Mouse (Mus musculus) kidney, adult 8-10 months (tissue): ENCODE data around the gene Tmprss11g.

Experiments used
- DNase-seq, 2 experiments: peaks; one replicate each; pipeline ENCODE4 v3.0.0; 2022

Tmprss11g gene

DNA sequence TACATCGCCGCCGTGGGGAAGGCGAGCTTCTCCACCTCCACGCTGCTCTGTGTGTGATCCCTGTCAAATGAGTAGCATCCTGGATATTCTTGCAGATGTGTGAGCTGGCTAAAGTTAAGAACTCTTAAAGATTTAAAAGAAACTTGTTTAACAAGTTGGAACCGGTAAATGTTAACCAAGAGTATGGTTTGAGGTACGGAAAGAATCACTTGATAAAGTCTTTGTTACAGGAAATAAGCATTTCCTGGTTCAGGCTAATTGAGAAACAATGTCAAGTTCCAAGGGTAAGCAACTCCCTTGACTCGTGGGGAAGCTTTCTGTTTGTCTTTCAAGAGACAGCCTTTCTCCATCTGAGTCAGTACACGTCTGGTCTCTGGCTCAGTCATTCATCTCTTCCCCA is at the start of gene Tmprss11g:
Gene Tmprss11g, minus strand, starts transcription at position 101 of the 400 bp plus-strand sequence.
- no peak for DNase-seq

DNA sequence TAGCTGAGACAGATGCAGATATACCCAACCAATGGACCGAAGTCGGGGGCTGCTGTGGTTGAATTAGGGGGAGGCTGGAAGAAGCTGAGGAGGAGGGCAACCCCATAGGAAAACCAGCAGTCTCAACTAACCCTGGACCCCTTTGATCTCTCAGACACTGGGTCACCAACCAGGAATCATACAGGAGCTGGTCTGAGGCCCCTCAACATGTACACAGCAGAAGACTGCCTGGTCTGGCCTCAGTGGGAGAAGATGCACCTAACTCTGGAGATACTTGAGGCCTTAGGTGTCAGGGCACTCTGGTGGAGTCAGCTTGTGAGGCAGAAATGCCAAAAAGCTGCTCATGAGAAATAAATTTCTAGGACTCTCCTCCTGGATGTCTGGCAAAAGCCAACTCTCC is 28.3 kb upstream of the Tmprss11g start:
- DNase-seq: no peak

DNA sequence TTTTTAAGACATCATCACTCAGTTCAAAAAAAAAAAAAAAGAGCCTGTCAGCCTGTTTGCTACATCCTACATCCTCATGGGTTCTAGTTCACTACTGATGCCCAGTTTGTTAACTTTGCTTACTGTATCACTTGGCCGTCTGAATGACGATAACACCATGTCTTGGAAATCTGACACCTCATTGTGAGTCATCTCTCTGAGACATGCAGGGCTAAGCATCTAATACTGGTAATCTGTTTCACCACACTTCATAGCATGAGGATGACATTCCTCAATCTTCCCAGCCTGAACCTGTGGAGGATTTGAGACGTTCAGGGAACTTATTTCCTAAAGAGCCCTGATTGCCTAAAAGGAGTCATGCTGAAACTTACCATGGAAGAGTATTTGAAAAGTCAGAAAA is 22.2 kb upstream of the Tmprss11g start:
- DNase-seq: no peak

DNA sequence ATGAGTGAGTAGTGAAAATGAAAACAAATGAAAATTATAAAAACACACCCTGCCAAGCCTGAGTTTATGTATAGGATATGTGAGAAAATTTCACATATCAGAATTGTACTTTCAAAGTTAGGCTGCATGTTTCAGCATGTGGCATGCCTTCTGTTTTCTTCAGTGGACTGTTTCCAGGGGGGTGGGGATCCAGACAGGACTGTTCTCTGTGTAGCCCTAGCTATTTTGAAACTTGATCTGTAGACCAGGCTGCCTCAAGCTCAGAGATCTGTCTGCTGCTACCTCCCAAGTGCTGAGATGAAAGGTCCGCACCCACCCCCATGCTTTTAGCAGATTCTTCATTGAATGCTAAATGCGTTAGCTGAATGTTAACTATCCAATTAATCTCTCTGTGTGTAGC is 10.3 kb upstream of the Tmprss11g start:
- DNase-seq: no peak

DNA sequence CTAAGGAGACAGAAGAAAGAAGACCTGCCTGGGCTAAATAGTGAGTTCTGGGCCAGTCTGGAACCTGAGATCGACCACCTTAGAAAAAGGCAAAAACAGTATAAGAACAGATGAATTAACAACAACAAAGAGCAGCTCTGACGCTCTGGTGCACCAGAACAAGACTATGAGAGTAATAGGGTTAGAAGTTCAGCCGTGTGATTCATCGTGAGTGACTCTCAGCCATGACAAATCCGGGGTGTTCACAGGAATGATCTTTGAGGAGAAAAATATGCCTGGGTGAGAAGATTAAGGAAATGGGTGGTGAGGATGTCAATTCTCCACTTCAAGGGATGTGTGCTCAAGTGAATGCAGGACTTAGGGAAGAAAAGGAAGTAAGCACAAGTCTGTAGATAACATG is 6.9 kb downstream of the Tmprss11g start:
- no peak for DNase-seq

DNA sequence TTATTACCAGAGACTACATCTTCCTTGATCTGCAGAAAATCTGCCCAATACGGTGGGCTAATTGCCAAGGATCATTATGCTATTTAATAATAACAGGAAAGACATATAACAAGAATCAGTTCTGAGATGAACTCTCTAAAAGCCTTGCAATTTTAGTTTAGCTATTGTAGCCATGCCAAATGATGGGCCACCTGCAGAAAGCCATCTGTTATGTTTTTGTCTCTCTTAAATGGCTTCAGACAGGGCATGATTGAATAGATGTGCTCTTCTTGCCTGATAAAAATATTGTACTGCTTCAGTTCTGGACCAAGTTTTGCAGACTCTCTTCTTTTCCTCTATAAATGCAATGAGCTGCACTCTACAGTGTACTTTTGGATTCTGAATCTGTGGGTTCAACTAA is 24.9 kb downstream of the Tmprss11g start:
- no peak for DNase-seq

DNA sequence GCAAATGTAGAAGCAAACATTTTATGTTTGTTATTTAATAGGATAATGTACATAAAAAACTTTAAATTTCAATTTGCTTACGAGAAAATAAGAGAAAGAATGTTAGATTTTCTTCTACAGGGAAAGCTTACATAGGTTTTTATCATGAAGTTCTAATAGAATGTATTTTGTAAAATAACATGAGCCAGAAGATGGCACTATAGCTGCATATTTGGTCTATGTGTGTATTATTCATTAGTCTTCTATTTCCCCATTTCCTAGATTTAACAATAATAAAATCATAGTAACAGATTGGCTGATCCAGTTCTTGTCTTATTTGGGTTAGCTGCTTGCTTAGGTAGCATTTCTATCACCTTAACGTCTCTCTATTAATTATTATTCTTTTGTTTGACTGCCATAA is 35.8 kb downstream of the Tmprss11g start:
- no peak for DNase-seq

DNA sequence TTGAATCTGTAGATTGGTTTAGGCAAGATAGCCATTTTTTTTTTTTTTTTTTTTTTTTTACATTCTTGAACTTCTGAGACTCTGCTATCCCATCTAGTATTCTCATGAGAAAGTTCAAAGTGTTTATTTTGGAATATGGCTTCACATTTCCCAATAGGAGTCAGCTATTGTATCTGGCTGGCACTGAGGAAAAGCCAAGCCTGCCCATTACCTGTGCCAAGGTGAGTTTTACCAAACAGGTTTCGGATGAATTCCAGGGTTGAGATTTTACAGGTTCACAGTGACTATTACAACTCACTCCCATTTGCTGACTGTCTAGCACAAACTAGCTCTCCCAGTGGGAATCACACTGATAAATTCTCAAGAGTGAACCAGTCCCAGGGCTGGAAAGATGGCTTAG is 36.4 kb downstream of the Tmprss11g start:
- no peak for DNase-seq

DNA sequence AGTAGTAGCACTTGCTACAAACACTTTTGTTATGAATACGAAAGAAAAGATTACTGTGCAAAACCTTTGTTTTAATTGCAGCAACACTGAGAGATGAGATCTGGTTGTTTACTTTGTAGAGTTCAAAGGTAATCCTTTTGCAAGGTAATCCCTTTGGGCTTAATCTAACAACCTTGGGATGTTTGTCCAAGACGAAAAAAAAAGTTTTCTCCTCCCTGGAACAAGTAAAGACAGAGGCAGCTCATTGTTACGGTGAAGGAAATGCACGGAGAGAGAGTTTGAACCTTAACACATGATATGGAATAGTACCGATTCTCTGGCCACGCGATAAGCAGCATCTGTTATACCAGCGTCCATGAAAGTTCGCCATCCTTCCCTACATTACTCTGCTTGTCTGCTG is 44.5 kb downstream of the Tmprss11g start:
- no peak for DNase-seq

DNA sequence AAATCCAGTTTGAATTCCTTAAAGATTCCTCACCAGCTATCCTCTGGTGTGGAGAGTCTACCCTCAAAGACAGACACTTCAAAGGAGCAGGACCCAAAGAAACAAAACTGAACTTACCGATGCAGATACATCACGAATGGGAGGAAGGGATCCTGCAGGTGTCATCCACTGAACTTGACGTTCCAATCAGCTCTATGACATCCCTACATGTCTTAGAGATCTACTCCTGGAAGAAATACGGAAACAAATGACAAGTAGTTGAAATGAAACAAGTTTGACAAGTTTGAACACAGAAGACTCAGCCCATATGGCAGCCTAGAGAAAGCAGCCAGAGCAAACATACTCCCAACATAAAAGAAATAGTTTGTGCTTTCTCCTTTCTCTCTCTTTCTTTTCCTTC is 49.5 kb downstream of the Tmprss11g start, which contains the start of gene Tmprss11a:
Gene Tmprss11a, minus strand, starts transcription at position 101 of the 400 bp plus-strand sequence.
- no peak for DNase-seq

DNA sequence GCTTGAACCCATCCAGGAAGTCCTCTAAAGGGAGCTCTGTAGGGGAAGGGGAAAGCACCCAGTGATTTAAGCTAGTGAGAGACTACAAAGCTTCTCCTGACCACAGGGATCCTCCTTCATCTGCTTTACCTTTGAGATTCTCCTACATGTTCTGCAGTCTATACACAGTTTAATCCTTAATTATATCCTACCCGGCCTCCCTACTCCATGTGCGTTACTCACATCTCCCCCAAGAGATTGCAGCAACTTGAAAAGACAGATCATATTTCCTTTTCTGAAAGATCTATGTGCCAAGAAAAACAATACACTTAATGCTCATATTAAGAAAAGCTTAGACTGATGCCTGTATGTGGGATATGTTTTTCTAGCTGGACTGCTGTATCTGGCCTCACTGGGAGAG is 79.1 kb downstream of the Tmprss11g start:
- no peak for DNase-seq

DNA sequence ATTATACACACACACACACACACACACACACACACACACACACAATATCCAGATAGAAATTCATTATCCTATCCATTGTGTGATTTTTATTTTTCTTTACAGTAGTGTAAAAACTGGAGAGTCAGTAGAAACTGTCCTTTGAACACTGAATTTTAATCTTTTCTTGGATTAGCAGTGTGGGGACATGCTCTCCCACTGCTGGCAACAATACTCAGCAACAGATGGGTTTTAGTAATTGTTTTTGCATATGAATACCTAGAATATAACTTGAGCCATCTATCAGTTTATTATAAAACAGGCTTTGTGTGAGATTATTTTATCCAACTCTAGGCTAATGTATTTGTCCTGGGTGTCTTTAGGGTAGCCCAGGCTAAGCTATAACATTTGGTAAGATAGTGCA is 79.9 kb downstream of the Tmprss11g start:
- no peak for DNase-seq
